ENCODE assay signal across 8 mouse cellular contexts in the genomic region with DNA sequence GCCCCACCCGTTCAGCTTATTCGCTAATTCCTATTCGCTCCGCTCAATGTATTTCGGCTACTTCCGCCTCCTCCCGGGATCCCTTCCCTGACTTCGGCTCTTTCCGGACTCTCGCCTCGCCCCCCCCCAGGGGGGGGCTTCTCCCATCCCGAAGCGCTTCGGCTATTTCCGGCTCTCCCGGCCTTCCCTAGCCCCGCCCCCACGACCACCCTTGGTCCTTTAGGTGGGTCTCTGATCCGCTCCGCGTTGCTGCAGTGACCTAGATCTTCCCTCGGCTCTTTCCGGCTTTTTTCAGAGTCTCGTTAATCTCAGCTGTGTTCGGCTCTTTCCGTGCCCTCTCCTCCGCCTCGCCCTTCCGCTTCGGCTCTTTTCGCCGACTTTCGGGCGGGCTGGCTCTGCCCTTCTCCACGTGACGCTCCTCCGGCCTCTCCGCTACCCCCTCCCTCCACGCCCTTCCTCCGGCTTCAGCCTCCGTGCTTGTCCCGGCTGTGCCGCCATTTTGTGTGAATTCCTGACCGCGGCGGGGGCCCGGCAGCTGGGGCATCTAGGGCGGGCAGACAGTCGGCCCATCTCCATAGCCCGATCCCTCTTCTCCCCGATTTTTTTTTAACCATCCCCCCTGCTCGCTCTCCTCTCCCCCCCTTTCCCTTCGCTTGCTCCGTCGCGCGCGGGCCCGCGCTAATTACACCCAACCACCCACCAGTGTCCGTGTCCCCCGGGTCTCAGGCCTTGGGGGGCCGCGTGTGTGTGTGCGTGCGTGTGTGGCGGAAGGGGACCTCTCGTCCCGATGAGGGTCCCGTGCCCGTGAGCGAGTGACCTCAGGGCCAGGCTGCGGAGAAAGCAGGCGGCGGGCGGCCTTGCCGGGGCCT. TPM values are rescaled to one million over a fixed set of nuclear protein-coding genes. Genes with fewer than 3 reads are reported as not detected.
DNase-seq lines count a peak whose midpoint lies in the region; ATAC-seq and TF ChIP-seq lines count a peak whose summit lies in the region.

No protein-coding gene starts in this region.

- peak overlapping the region; percentile 100 for H3K9ac ChIP-seq in forebrain, embryonic 16.5 days (replicated peaks; ENCODE audit: low read depth, low read length)
- H3K9ac ChIP-seq in lung, embryonic 15.5 days = peak overlapping the region; percentile 100

- intact Hi-C loops in heart, postnatal 36 days (cut with DNase I) = loop anchor here (1.0 to 5.0 kb wide), 2 partner anchors 87 to 217 kb away; no protein-coding TSS in a partner anchor

- peaks cover 19% of the 10 kb centered on the region for H3K36me3 ChIP-seq in G1E (replicated peaks)
- H3K36me3 ChIP-seq in forebrain, embryonic 16.5 days (ENCODE audit: control insufficient read depth, insufficient read depth) = no peaks in the 10 kb centered on the region
- no peaks in the 10 kb centered on the region for H3K36me3 ChIP-seq in lung, embryonic 15.5 days

- H3K4me1 ChIP-seq in G1E (ENCODE audit: insufficient read depth, low read depth, low read length) = peaks cover 29% of the 10 kb centered on the region
- H3K4me1 ChIP-seq in forebrain, embryonic 16.5 days (replicated peaks; ENCODE audit: control insufficient read depth, insufficient read depth, low read length) = peaks cover 21% of the 10 kb centered on the region
- H3K4me1 ChIP-seq in lung, embryonic 15.5 days = peaks cover 25% of the 10 kb centered on the region

- H3K4me2 ChIP-seq in forebrain, embryonic 16.5 days (ENCODE audit: low read length) = peak overlapping the region; percentile 76
- H3K4me2 ChIP-seq in lung, embryonic 15.5 days = peak overlapping the region; percentile 82

- DNase-seq in G1E (ENCODE audit: low spot score) = peak; percentile 90
- peak; percentile 99 for DNase-seq in cerebellum, adult 18-20 months
- DNase-seq in heart, postnatal 36 days = peak; percentile 96 to 97
- DNase-seq in layer of hippocampus, adult 8-10 months (ENCODE audit: low spot score in 2 of 2) = peak; percentile 98
- peak; percentile 98 for DNase-seq in ovary, adult 18-20 months (ENCODE audit: low spot score)
- DNase-seq in thymus, postnatal 0 days (ENCODE audit: low spot score) = peak; percentile 100

- H3K27ac ChIP-seq in forebrain, embryonic 16.5 days (ENCODE audit: low read length) = peak overlapping the region; percentile 100
- peak overlapping the region; percentile 100 for H3K27ac ChIP-seq in lung, embryonic 15.5 days

- H3K4me3 ChIP-seq in G1E (ENCODE audit: low read depth, low read length) = peak overlapping the region; percentile 83
- peak overlapping the region; percentile 95 for H3K4me3 ChIP-seq in forebrain, embryonic 16.5 days (replicated peaks; ENCODE audit: low read length)
- H3K4me3 ChIP-seq in lung, embryonic 15.5 days = peak overlapping the region; percentile 87

- ATAC-seq in G1E (ENCODE audit: extremely low read depth, insufficient number of reproducible peaks, low FRiP score, poor library complexity, severe bottlenecking) = peak; percentile 56
- peak; percentile 94 for ATAC-seq in forebrain, embryonic 16.5 days
- ATAC-seq in lung, embryonic 15.5 days (ENCODE audit: borderline replicate concordance, extremely low read depth, low FRiP score, low TSS enrichment) = peak; percentile 91

- H3K27me3 ChIP-seq in G1E (ENCODE audit: insufficient read depth, low read length) = no peaks in the 10 kb centered on the region
- H3K27me3 ChIP-seq in forebrain, embryonic 16.5 days (replicated peaks; ENCODE audit: control insufficient read depth, insufficient read depth, low read length) = no peaks in the 10 kb centered on the region
- no peaks in the 10 kb centered on the region for H3K27me3 ChIP-seq in lung, embryonic 15.5 days

- WGBS in forebrain, embryonic 16.5 days = under 1% methylated on average over 77 of the region's 77 CpGs
- under 1% methylated on average over 77 of the region's 77 CpGs for WGBS in lung, embryonic 15.5 days

- H3K9me3 ChIP-seq in G1E (replicated peaks) = no peaks in the 10 kb centered on the region
- no peaks in the 10 kb centered on the region for H3K9me3 ChIP-seq in forebrain, embryonic 16.5 days (ENCODE audit: control insufficient read depth, low read length)
- H3K9me3 ChIP-seq in lung, embryonic 15.5 days = no peaks in the 10 kb centered on the region

- no peak for TF ChIP-seq CTCF in G1E (IDR thresholded peaks at IDR 0.05; ENCODE audit: low read depth, low read length)

RNA-seq across cellular contexts. Expression of a gene that starts 0.7 kb away (rescaled TPM):
- 62.2 and 64.4 TPM in 2 replicates for total RNA-seq in G1E (2014; fragmentation: Nextera tagmentation)
- total RNA-seq in G1E (2017) = 18.6 and 23.7 TPM in 2 replicates
- 179 and 193 TPM in 2 replicates for polyA plus RNA-seq in G1E (2012)
- 18.6 and 19.3 TPM in 2 replicates for polyA plus RNA-seq in forebrain, embryonic 16.5 days (2015; fragmentation: Nextera tagmentation; extraction: Ambion mirVana)
- total RNA-seq in heart, postnatal 36 days (2021) = 10 to 100 TPM; 28.9 to 37.8 TPM
- total RNA-seq in layer of hippocampus, adult 8-10 months (2022) = 10 to 100 TPM; 43.3 to 50.2 (median 47.1) TPM
- polyA plus RNA-seq in lung, embryonic 15.5 days (2015; fragmentation: Nextera tagmentation; extraction: Ambion mirVana) = 18.0 and 18.4 TPM in 2 replicates
- polyA plus RNA-seq in thymus, postnatal 0 days (2015; fragmentation: Nextera tagmentation; extraction: Ambion mirVana) = 12.2 and 15.9 TPM in 2 replicates

RNA-seq across cellular contexts. Expression of a gene that starts 12.4 kb away (rescaled TPM):
- total RNA-seq in G1E (2014; fragmentation: Nextera tagmentation) (105 TPM in 2 replicates), G1E (2017) (319 and 383 TPM in 2 replicates)
- 49.5 and 52.0 TPM in 2 replicates for polyA plus RNA-seq in G1E (2012)
- 297 and 304 TPM in 2 replicates for polyA plus RNA-seq in forebrain, embryonic 16.5 days (2015; fragmentation: Nextera tagmentation; extraction: Ambion mirVana)
- 10 to 100 TPM; 33.6 to 35.7 TPM for total RNA-seq in heart, postnatal 36 days (2021)
- 10 to 100 TPM; 89.6 to 93.3 (median 91.9) TPM for total RNA-seq in layer of hippocampus, adult 8-10 months (2022)
- 340 and 341 TPM in 2 replicates for polyA plus RNA-seq in lung, embryonic 15.5 days (2015; fragmentation: Nextera tagmentation; extraction: Ambion mirVana)
- 246 and 259 TPM in 2 replicates for polyA plus RNA-seq in thymus, postnatal 0 days (2015; fragmentation: Nextera tagmentation; extraction: Ambion mirVana)

RNA-seq across cellular contexts. Expression of a gene that starts 52.5 kb away (rescaled TPM):
- total RNA-seq in G1E (2014; fragmentation: Nextera tagmentation) (21.6 and 22.7 TPM in 2 replicates), G1E (2017) (23.9 and 35.0 TPM in 2 replicates)
- 166 and 224 TPM in 2 replicates for polyA plus RNA-seq in G1E (2012)
- polyA plus RNA-seq in forebrain, embryonic 16.5 days (2015; fragmentation: Nextera tagmentation; extraction: Ambion mirVana) = 65.1 and 66.7 TPM in 2 replicates
- total RNA-seq in heart, postnatal 36 days (2021) = 10 to 100 TPM; 79.4 to 89.8 TPM
- total RNA-seq in layer of hippocampus, adult 8-10 months (2022) = 10 to 100 TPM; 53.2 to 76.7 (median 67.9) TPM
- 43.2 and 48.5 TPM in 2 replicates for polyA plus RNA-seq in lung, embryonic 15.5 days (2015; fragmentation: Nextera tagmentation; extraction: Ambion mirVana)
- polyA plus RNA-seq in thymus, postnatal 0 days (2015; fragmentation: Nextera tagmentation; extraction: Ambion mirVana) = 148 and 149 TPM in 2 replicates

Comparison
In these comparisons a context has a peak if more than half of its experiments do, and no peak if none do; other contexts are left out.
1. Peak in every context shown above with its lines: DNase-seq, ATAC-seq, H3K4me3 ChIP-seq and H3K27ac ChIP-seq.